Mouse (Mus musculus) megakaryocyte, embryonic 14.5 days (primary cell): ENCODE data around the gene Nsun5.

Experiments used
- FLI1 ChIP-seq: IDR thresholded peaks from 2 replicates; pipeline ENCODE4 v1.6.1; 2012; ENCODE audit warnings: low read length, inconsistent platforms, mixed read lengths
- GATA1 ChIP-seq: IDR thresholded peaks from 3 replicates; pipeline ENCODE4 v1.6.1; 2012; ENCODE audit warnings: mixed read lengths, low read length, inconsistent platforms, borderline replicate concordance

DNA sequence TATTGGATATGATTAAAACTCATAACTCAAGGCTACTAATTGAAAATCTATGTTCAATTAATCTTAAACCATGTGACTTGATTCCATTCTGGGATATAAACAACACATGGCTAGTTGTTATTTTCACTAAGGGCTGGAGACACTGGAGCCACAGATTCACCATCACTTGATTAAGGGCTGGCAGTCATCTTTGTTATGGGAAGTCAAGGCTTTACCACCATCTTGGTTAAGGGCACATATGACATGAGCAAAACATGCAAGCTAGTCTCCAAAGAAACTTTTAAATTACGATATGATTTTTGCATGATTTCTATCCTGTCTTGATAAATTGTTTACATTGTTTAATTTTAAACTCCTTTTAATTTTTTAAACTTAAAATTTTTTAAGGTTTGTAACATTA, 47.6 kb upstream of the Nsun5 start:
- TF ChIP-seq GATA1 (no peak), FLI1 (no peak)
